Mouse (Mus musculus) liver, embryonic 14.5 days (tissue): ENCODE measurements around the gene Zfp366.

Experiments
- CTCF ChIP-seq: IDR thresholded peaks from 2 replicates; pipeline ENCODE4 v1.5.1; 2016; ENCODE audit warnings: antibody characterized with exemption, low read depth, control low read depth
- EP300 ChIP-seq: IDR thresholded peaks from 2 replicates; pipeline ENCODE4 v1.6.1; 2016; ENCODE audit warnings: antibody characterized with exemption, low read depth

- no peak for TF ChIP-seq CTCF
- TF ChIP-seq EP300 = no peak
Measured at GRCm38 (mm10) chr13:99284400-99285160, 100.0 kb downstream of the Zfp366 start.
